Mouse (Mus musculus) ES-E14 (cell line): ENCODE data around the gene Ube2r2. TPM values are rescaled to one million over a fixed set of nuclear protein-coding genes. Genes with fewer than 3 reads are reported as not detected.

Source experiments
- DNase-seq: peaks from one replicate; pipeline ENCODE4 v3.0.0-alpha.2; 2013; ENCODE audit warnings: low read depth, low spot score
- H3K27ac ChIP-seq: 2 replicates; pipeline ENCODE4 v1.5.1; 2012; ENCODE audit warnings: low read depth, mild to moderate bottlenecking, low read length, moderate library complexity, mixed read lengths; ENCODE audit not compliant: poor library complexity, insufficient read depth, severe bottlenecking
- H3K36me3 ChIP-seq: 2 replicates; pipeline ENCODE4 v1.6.1; 2012; ENCODE audit warnings: mild to moderate bottlenecking, low read length, moderate library complexity, mixed read lengths; ENCODE audit not compliant: control insufficient read depth, poor library complexity, insufficient read depth, severe bottlenecking
- H3K4me1 ChIP-seq, 2 experiments: fragments of 150-350 bp in 1 of 2; sonication (generic) in 1 of 2; 2 replicates each; pipeline ENCODE4 v1.6.1; 2012; ENCODE audit warnings: low read length in 2 of 2, mild to moderate bottlenecking in 1 of 2, mixed read lengths in 1 of 2; ENCODE audit not compliant: control insufficient read depth in 2 of 2, insufficient read depth in 2 of 2, poor library complexity in 1 of 2
- H3K4me3 ChIP-seq, 2 experiments: fragments of 150-350 bp in 1 of 2; sonication (generic) in 1 of 2; 2 replicates each; pipeline ENCODE4 v1.5.1; 2012; ENCODE audit warnings: low read length in 2 of 2, low read depth in 1 of 2, mild to moderate bottlenecking in 1 of 2, mixed read lengths in 1 of 2; ENCODE audit not compliant: insufficient read depth in 1 of 2, poor library complexity in 1 of 2, severe bottlenecking in 1 of 2
- H3K9ac ChIP-seq: 2 replicates; pipeline ENCODE4 v1.6.1; 2012; ENCODE audit warnings: low read depth, mild to moderate bottlenecking, low read length, mixed read lengths; ENCODE audit not compliant: poor library complexity, insufficient read depth, severe bottlenecking
- H3K9me3 ChIP-seq: fragments of 150-350 bp; sonication (generic); 2 replicates; pipeline ENCODE4 v1.6.1; 2012; ENCODE audit warnings: low read depth, mild to moderate bottlenecking, low read length; ENCODE audit not compliant: control insufficient read depth, insufficient read depth
- CHD2 ChIP-seq: IDR thresholded peaks from 2 replicates; pipeline ENCODE4 v1.6.1; 2014; ENCODE audit warnings: mild to moderate bottlenecking, low read depth, low read length, inconsistent platforms
- HCFC1 ChIP-seq: IDR thresholded peaks from 2 replicates; pipeline ENCODE4 v1.6.1; 2012; ENCODE audit warnings: low read length, inconsistent platforms, borderline replicate concordance; ENCODE audit not compliant: insufficient read depth
- MAFK ChIP-seq: IDR thresholded peaks from 2 replicates; pipeline ENCODE4 v1.6.1; 2014; ENCODE audit warnings: mild to moderate bottlenecking, low read depth, low read length, inconsistent platforms; ENCODE audit not compliant: insufficient read depth
- ZC3H11A ChIP-seq: IDR thresholded peaks from 2 replicates; pipeline ENCODE4 v1.6.1; 2012; ENCODE audit warnings: low read depth, mild to moderate bottlenecking, inconsistent platforms, low read length, borderline replicate concordance
- ZNF384 ChIP-seq: IDR thresholded peaks from 2 replicates; pipeline ENCODE4 v1.6.1; 2012; ENCODE audit warnings: low read depth, low read length, inconsistent platforms
- in situ Hi-C, 2 experiments: fragments of 600-800 bp; cut with MboI; formaldehyde crosslinking; loops; one replicate each; pipeline ENCODE4 v1.15.1; 2025; ENCODE audit warnings: low sequenced_read_pairs in 2 of 2, inconsistent platforms in 1 of 2; ENCODE audit not compliant: unreplicated experiment in 2 of 2
- total RNA-seq: library from RNA; depleted of rRNA; stranded (reverse); fragments of 300-350 nt; gene quantifications from 2 replicates; pipeline ENCODE4 v1.2.3, GENCODE M21; 2012

Ube2r2 gene
- total RNA-seq, 1 experiment, result 52.3 TPM

- peak overlapping the region; percentile 48 for H3K27ac ChIP-seq
- no peak for DNase-seq
- in situ Hi-C loops, result no loop called here
- no peaks in the 10 kb centered on the region for H3K9me3 ChIP-seq
- peak overlapping the region in 1 of 2 experiments; percentile 44; a peak in 1 of 4 replicates for H3K4me3 ChIP-seq
- peak overlapping the region; percentile 33; the same call in 1 of the 2 replicates for H3K9ac ChIP-seq
- no peaks in the 10 kb centered on the region for H3K36me3 ChIP-seq
- TF ChIP-seq ZNF384 (no peak), HCFC1 (no peak), CHD2 (no peak), ZC3H11A (no peak), MAFK (no peak)
- peaks cover 3 to 8% of the 10 kb centered on the region in 2 experiments; a peak in 2 of 4 replicates for H3K4me1 ChIP-seq
Observed at GRCm38 (mm10) chr4:41151186-41151585, 15.6 kb downstream of the Ube2r2 start.

GRCm38 (mm10) chr4:41153146-41153545 lies 17.6 kb downstream of the Ube2r2 start:
- Histone ChIP-seq H3K4me3 (no peak overlapping the region), H3K4me1 (peaks cover 5 to 10% of the 10 kb centered on the region in 2 experiments), H3K27ac (peak overlapping the region; percentile 50; the same call in 1 of the 2 replicates), H3K36me3 (no peaks in the 10 kb centered on the region), H3K9me3 (no peaks in the 10 kb centered on the region), H3K9ac (peak overlapping the region; percentile 26; the same call in 1 of the 2 replicates)
- no peak for DNase-seq
- in situ Hi-C loops, result no loop called here
- TF ChIP-seq ZNF384, result no peak
- no peak for TF ChIP-seq HCFC1
- TF ChIP-seq CHD2, result no peak
- no peak for TF ChIP-seq MAFK
- TF ChIP-seq ZC3H11A, result no peak

GRCm38 (mm10) chr4:41156961-41157360 lies 21.4 kb downstream of the Ube2r2 start:
- Histone ChIP-seq H3K27ac (peak overlapping the region; percentile 49; the same call in 1 of the 2 replicates), H3K4me3 (no peak overlapping the region)

DNA sequence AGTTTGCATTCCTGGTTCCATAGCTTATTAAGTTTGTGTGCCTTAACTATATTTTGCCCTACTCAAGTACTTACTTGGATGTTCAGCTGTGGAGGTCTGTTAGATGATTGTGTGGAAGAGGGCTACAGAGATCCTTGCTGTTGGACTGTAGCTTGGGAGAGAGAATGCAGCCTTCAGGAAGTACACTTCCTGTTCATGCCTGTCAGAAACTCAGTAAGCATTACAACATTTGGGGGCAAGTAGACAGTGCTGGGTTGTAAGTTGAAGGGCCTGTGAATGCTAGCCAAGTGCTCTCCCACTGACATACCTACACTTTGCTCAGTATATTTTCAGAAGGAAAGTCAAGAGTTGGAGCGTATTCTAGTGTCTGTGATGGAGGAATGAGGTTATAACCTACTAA lies 22.7 kb downstream of the Ube2r2 start:
- Histone ChIP-seq H3K9ac (no peak overlapping the region), H3K4me1 (peaks cover 5 to 8% of the 10 kb centered on the region in 2 experiments), H3K9me3 (no peaks in the 10 kb centered on the region), H3K27ac (no peak overlapping the region), H3K4me3 (no peak overlapping the region), H3K36me3 (no peaks in the 10 kb centered on the region)
- in situ Hi-C loops, result no loop called here
- TF ChIP-seq MAFK (no peak), ZC3H11A (no peak), HCFC1 (no peak), CHD2 (no peak), ZNF384 (no peak)
- DNase-seq, result no peak

More at GRCm38 (mm10) chr4:41156961-41157360, 21.4 kb downstream of the Ube2r2 start:
- H3K9ac ChIP-seq, result no peak overlapping the region
- DNase-seq, result no peak
- peaks cover 5 to 10% of the 10 kb centered on the region in 2 experiments for H3K4me1 ChIP-seq
- TF ChIP-seq CHD2, result no peak
- TF ChIP-seq ZC3H11A, result no peak
- TF ChIP-seq ZNF384, result no peak
- no peak for TF ChIP-seq HCFC1
- no peak for TF ChIP-seq MAFK
- H3K9me3 ChIP-seq, result no peaks in the 10 kb centered on the region
- no peaks in the 10 kb centered on the region for H3K36me3 ChIP-seq
- in situ Hi-C loops, result no loop called here

DNA sequence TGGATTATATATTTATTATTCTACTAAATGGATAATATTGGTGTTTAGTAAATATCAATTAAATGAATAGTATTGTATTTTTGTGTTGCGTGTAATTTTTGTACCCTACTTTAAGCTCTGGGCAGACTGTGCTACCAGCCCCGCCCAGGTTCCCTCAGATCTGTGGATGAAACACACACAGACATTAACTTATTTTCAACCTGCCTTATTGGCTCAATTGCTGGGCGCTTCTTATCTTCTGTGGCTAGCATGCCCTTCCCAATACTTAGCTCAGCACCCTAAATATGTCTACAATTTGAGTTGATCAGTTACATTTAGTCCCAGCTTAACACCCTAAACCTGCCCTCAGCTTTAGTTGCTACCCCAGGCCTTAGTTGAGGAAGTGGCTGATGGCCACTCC lies 25.7 kb downstream of the Ube2r2 start:
- Histone ChIP-seq H3K9me3 (no peaks in the 10 kb centered on the region), H3K36me3 (no peaks in the 10 kb centered on the region), H3K4me3 (no peak overlapping the region), H3K9ac (no peak overlapping the region), H3K4me1 (peaks cover 7 to 10% of the 10 kb centered on the region in 2 experiments), H3K27ac (no peak overlapping the region)
- TF ChIP-seq HCFC1 (no peak), ZC3H11A (no peak), MAFK (no peak), ZNF384 (no peak), CHD2 (no peak)
- in situ Hi-C loops, result no loop called here
- no peak for DNase-seq
